Mouse (Mus musculus) CH12.LX (cell line): Measurements from ENCODE around the gene Fat2. TPM values are rescaled to one million over a fixed set of nuclear protein-coding genes. Genes with fewer than 3 reads are reported as not detected.

Source experiments
- DNase-seq: peaks from one replicate; pipeline ENCODE4 v3.0.0-alpha.2; 2013; ENCODE audit errors: extremely low read depth
- H3K27ac ChIP-seq: 2 replicates; pipeline ENCODE4 v1.5.1; 2012; ENCODE audit warnings: low read depth, mild to moderate bottlenecking, control low read depth, moderate library complexity; ENCODE audit not compliant: insufficient read depth
- H3K27me3 ChIP-seq: replicated peaks from 2 replicates; pipeline ENCODE3; 2012; ENCODE audit warnings: inconsistent platforms
- H3K36me3 ChIP-seq, 2 experiments: replicated peaks in 1 of 2; 2 replicates each; pipeline versions ENCODE3 to v1.6.1; 2012; ENCODE audit warnings: inconsistent platforms in 1 of 2, low read length in 1 of 2, mild to moderate bottlenecking in 1 of 2, mixed read lengths in 1 of 2, moderate library complexity in 1 of 2; ENCODE audit not compliant: control insufficient read depth in 1 of 2, insufficient read depth in 1 of 2
- H3K4me1 ChIP-seq, 2 experiments: 2 replicates each; pipeline ENCODE4 v1.6.1; 2012; ENCODE audit warnings: inconsistent platforms in 1 of 2, moderate library complexity in 1 of 2; ENCODE audit not compliant: insufficient read depth in 2 of 2, control insufficient read depth in 1 of 2
- H3K4me2 ChIP-seq: 2 replicates; pipeline ENCODE4 v1.6.1; 2012; ENCODE audit warnings: low read depth, mild to moderate bottlenecking, control low read depth; ENCODE audit not compliant: poor library complexity, insufficient read depth, severe bottlenecking
- H3K4me3 ChIP-seq, 3 experiments: fragments of 150-350 bp in 1 of 3; sonication (generic) in 1 of 3; replicated peaks in 1 of 3; 2 replicates each; pipeline versions ENCODE3 to v1.5.1; 2011 to 2012; ENCODE audit warnings: low read depth in 2 of 3, low read length in 2 of 3, mild to moderate bottlenecking in 2 of 3, moderate library complexity in 2 of 3, control low read depth in 1 of 3, improper control_type of control experiment in 1 of 3, inconsistent platforms in 1 of 3, mixed read lengths in 1 of 3; ENCODE audit not compliant: poor library complexity in 1 of 3
- H3K79me2 ChIP-seq: replicated peaks from 2 replicates; pipeline ENCODE4 v1.6.1; 2012; ENCODE audit warnings: mild to moderate bottlenecking, moderate library complexity; ENCODE audit not compliant: control insufficient read depth, poor library complexity, insufficient read depth, severe bottlenecking; ENCODE audit errors: extremely low read depth
- H3K9ac ChIP-seq: 2 replicates; pipeline ENCODE4 v1.6.1; 2012; ENCODE audit warnings: low read depth, mild to moderate bottlenecking, control low read depth, moderate library complexity; ENCODE audit not compliant: insufficient read depth
- H3K9me3 ChIP-seq: replicated peaks from 2 replicates; pipeline ENCODE3; 2012; ENCODE audit warnings: low read length, inconsistent platforms, mixed read lengths
- CHD1 ChIP-seq: IDR thresholded peaks from 2 replicates; pipeline ENCODE4 v1.6.1; 2012; ENCODE audit warnings: low read depth, low read length, improper control_type of control experiment, inconsistent platforms
- CHD2 ChIP-seq: IDR thresholded peaks from 2 replicates; pipeline ENCODE4 v1.6.1; 2011; ENCODE audit warnings: low read length, improper control_type of control experiment
- CTCF ChIP-seq, 2 experiments: IDR thresholded peaks in 1 of 2; conservative IDR thresholded peaks in 1 of 2; 2 replicates each; pipeline ENCODE4 v1.5.1; 2011 to 2012; ENCODE audit warnings: low read depth in 2 of 2, low read length in 2 of 2, improper control_type of control experiment in 1 of 2, inconsistent platforms in 1 of 2, mild to moderate bottlenecking in 1 of 2, moderate library complexity in 1 of 2
- ELF1 ChIP-seq: IDR thresholded peaks from 2 replicates; pipeline ENCODE4 v1.6.1; 2014; ENCODE audit warnings: low read depth, mild to moderate bottlenecking, inconsistent platforms, low read length, improper control_type of control experiment
- ETS1 ChIP-seq: conservative IDR thresholded peaks from 2 replicates; pipeline ENCODE4 v1.6.1; 2012; ENCODE audit warnings: low read depth, mild to moderate bottlenecking, inconsistent platforms, low read length, improper control_type of control experiment, moderate library complexity
- JUN ChIP-seq: IDR thresholded peaks from 2 replicates; pipeline ENCODE4 v1.6.1; 2011; ENCODE audit warnings: low read depth, mild to moderate bottlenecking, low read length, improper control_type of control experiment, moderate library complexity; ENCODE audit not compliant: insufficient read depth
- JUND ChIP-seq: conservative IDR thresholded peaks from 2 replicates; pipeline ENCODE4 v1.6.1; 2011; ENCODE audit warnings: low read depth, low read length, improper control_type of control experiment
- MAFK ChIP-seq: IDR thresholded peaks from 2 replicates; pipeline ENCODE4 v1.6.1; 2011; ENCODE audit warnings: low read length, improper control_type of control experiment; ENCODE audit not compliant: insufficient replicate concordance
- MAX ChIP-seq: IDR thresholded peaks from 2 replicates; pipeline ENCODE4 v1.6.1; 2011; ENCODE audit warnings: low read length, improper control_type of control experiment
- MEF2A ChIP-seq: IDR thresholded peaks from 2 replicates; pipeline ENCODE4 v1.6.1; 2014; ENCODE audit warnings: low read depth, mild to moderate bottlenecking, inconsistent platforms, low read length, improper control_type of control experiment, borderline replicate concordance
- MXI1 ChIP-seq: IDR thresholded peaks from 2 replicates; pipeline ENCODE4 v1.6.1; 2011; ENCODE audit warnings: mild to moderate bottlenecking, low read depth, low read length, improper control_type of control experiment
- MYC ChIP-seq: IDR thresholded peaks from 2 replicates; pipeline ENCODE4 v1.6.1; 2011; ENCODE audit warnings: low read depth, mild to moderate bottlenecking, improper control_type of control experiment, low read length
- NRF1 ChIP-seq: IDR thresholded peaks from 2 replicates; pipeline ENCODE4 v1.6.1; 2014; ENCODE audit warnings: low read depth, mild to moderate bottlenecking, inconsistent platforms, low read length, improper control_type of control experiment, moderate library complexity
- PAX5 ChIP-seq: IDR thresholded peaks from 2 replicates; pipeline ENCODE4 v1.6.1; 2012; ENCODE audit warnings: low read length, inconsistent platforms, mixed read lengths
- POLR2A ChIP-seq: IDR thresholded peaks from 2 replicates; pipeline ENCODE4 v1.6.1; 2011; ENCODE audit warnings: low read depth, mild to moderate bottlenecking, improper control_type of control experiment, low read length
- RAD21 ChIP-seq: IDR thresholded peaks from 2 replicates; pipeline ENCODE4 v1.6.1; 2011; ENCODE audit warnings: low read depth, mild to moderate bottlenecking, low read length, improper control_type of control experiment, moderate library complexity
- RCOR1 ChIP-seq: conservative IDR thresholded peaks from 2 replicates; pipeline ENCODE4 v1.6.1; 2012; ENCODE audit warnings: low read depth, mild to moderate bottlenecking, inconsistent platforms, low read length, improper control_type of control experiment
- SIN3A ChIP-seq: IDR thresholded peaks from 2 replicates; pipeline ENCODE4 v1.6.1; 2012; ENCODE audit warnings: low read length, improper control_type of control experiment, inconsistent platforms
- USF1 ChIP-seq: IDR thresholded peaks from 2 replicates; pipeline ENCODE4 v1.6.1; 2014; ENCODE audit warnings: low read depth, mild to moderate bottlenecking, inconsistent platforms, low read length, improper control_type of control experiment
- USF2 ChIP-seq: conservative IDR thresholded peaks from 2 replicates; pipeline ENCODE4 v1.6.1; 2011; ENCODE audit warnings: low read depth, low read length, improper control_type of control experiment
- ZC3H11A ChIP-seq: IDR thresholded peaks from 2 replicates; pipeline ENCODE4 v1.6.1; 2012; ENCODE audit warnings: low read depth, mild to moderate bottlenecking, inconsistent platforms, low read length, improper control_type of control experiment
- ZMIZ1 ChIP-seq: IDR thresholded peaks from 2 replicates; pipeline ENCODE4 v1.6.1; 2012; ENCODE audit warnings: low read depth, mild to moderate bottlenecking, inconsistent platforms, low read length, improper control_type of control experiment
- ZNF384 ChIP-seq: IDR thresholded peaks from 2 replicates; pipeline ENCODE4 v1.6.1; 2012; ENCODE audit warnings: low read depth, low read length, improper control_type of control experiment, inconsistent platforms
- dilution Hi-C: fragments of 300-500 bp; cut with MboI; formaldehyde crosslinking; loops from 2 replicates; pipeline ENCODE4 v1.14.3; 2020; ENCODE audit warnings: low sequenced_read_pairs; ENCODE audit not compliant: extremely low pct_unique_long_range_greater_than_20kb, extremely low pct_ligation_motif_present
- in situ Hi-C: fragments of 300-500 bp; cut with MboI; formaldehyde crosslinking; loops from 3 replicates; pipeline ENCODE4 v1.14.3; 2019; ENCODE audit warnings: low sequenced_read_pairs, low pct_ligation_motif_present, low pct_unique_long_range_greater_than_20kb, mixed read lengths
- polyA plus RNA-seq: library from polyadenylated mRNA; unstranded; fragments of >175 nt; gene quantifications from 2 replicates; pipeline ENCODE4 v1.2.1, GENCODE M21; 2012; ENCODE audit warnings: low read depth; ENCODE audit not compliant: insufficient read length
- total RNA-seq, 2 experiments: library from RNA; depleted of rRNA; stranded (reverse); fragments of 300-350 nt in 1 of 2; fragments of >200 nt in 1 of 2; gene quantifications; 2 replicates each; pipeline ENCODE4 v1.2.3; 2012 to 2014

The Fat2 gene
- total and polyA plus RNA-seq, 3 experiments = under 0.01 TPM; not detected in 2

- peak; percentile 12 for DNase-seq
- H3K27me3 ChIP-seq = peaks cover 83% of the 10 kb centered on the region
- no peak overlapping the region for H3K9ac ChIP-seq
- H3K79me2 ChIP-seq = no peaks in the 10 kb centered on the region
- no peaks in the 10 kb centered on the region for H3K36me3 ChIP-seq
- H3K27ac ChIP-seq = no peak overlapping the region
- TF ChIP-seq RCOR1 (no peak), ZMIZ1 (no peak), JUN (no peak), CTCF (conservative IDR thresholded peaks at IDR 0.05 in 1 of 2, IDR thresholded peaks at IDR 0.05 in 1 of 2; ENCODE audit: low read depth in 2 of 2, low read length in 2 of 2) (no peak), NRF1 (no peak), MAX (no peak), MAFK (peak; percentile 80)
- TF ChIP-seq, all 38 proteins: peak for 1
- dilution Hi-C loops (no loop called here), in situ Hi-C loops (no loop called here)
- H3K4me3 ChIP-seq = no peak overlapping the region
- no peak overlapping the region for H3K4me2 ChIP-seq
- no peaks in the 10 kb centered on the region for H3K4me1 ChIP-seq
- H3K9me3 ChIP-seq = peaks cover 5% of the 10 kb centered on the region
Observed at GRCm38 (mm10) chr11:55289851-55290391, 46.4 kb downstream of the Fat2 start.

- no peak for DNase-seq
- in situ Hi-C loops = no loop called here
- no peak overlapping the region for H3K4me3 ChIP-seq
- no peaks in the 10 kb centered on the region for H3K79me2 ChIP-seq
- no peak overlapping the region for H3K9ac ChIP-seq
- TF ChIP-seq USF1 (no peak), ELF1 (no peak), MEF2A (no peak), CHD1 (no peak), NRF1 (no peak), USF2 (no peak)
- H3K4me2 ChIP-seq = no peak overlapping the region
- peaks cover 86% of the 10 kb centered on the region for H3K27me3 ChIP-seq
- no peak overlapping the region for H3K27ac ChIP-seq
- H3K4me1 ChIP-seq = no peaks in the 10 kb centered on the region
- peaks cover 1% of the 10 kb centered on the region for H3K9me3 ChIP-seq
- no peaks in the 10 kb centered on the region for H3K36me3 ChIP-seq
- dilution Hi-C loops = no loop called here
Observed at GRCm38 (mm10) chr11:55274756-55275155, 61.6 kb downstream of the Fat2 start.

- Histone ChIP-seq H3K36me3 (no peaks in the 10 kb centered on the region), H3K27me3 (peaks cover 75% of the 10 kb centered on the region), H3K9me3 (no peaks in the 10 kb centered on the region), H3K4me1 (no peaks in the 10 kb centered on the region), H3K27ac (no peak overlapping the region), H3K79me2 (no peaks in the 10 kb centered on the region), H3K4me3 (no peak overlapping the region), H3K9ac (no peak overlapping the region), H3K4me2 (no peak overlapping the region)
- dilution Hi-C loops (no loop called here), in situ Hi-C loops (no loop called here)
- TF ChIP-seq ETS1 (no peak), ZNF384 (no peak), ZMIZ1 (no peak), MXI1 (no peak), JUN (no peak), SIN3A (no peak), CHD1 (no peak), MYC (no peak), POLR2A (no peak), PAX5 (no peak), JUND (no peak), MAX (no peak), ZC3H11A (no peak), CHD2 (no peak), ELF1 (no peak), RAD21 (no peak)
- no peak for DNase-seq
Observed at GRCm38 (mm10) chr11:55268580-55268979, 67.8 kb downstream of the Fat2 start.
